Mouse (Mus musculus) cerebellum, adult 18-20 months (tissue): ENCODE measurements around the gene Synpr.

Experiments used
- DNase-seq, 2 experiments: peaks; one replicate each; pipeline ENCODE4 v3.0.0; 2021

Gene Synpr

DNA sequence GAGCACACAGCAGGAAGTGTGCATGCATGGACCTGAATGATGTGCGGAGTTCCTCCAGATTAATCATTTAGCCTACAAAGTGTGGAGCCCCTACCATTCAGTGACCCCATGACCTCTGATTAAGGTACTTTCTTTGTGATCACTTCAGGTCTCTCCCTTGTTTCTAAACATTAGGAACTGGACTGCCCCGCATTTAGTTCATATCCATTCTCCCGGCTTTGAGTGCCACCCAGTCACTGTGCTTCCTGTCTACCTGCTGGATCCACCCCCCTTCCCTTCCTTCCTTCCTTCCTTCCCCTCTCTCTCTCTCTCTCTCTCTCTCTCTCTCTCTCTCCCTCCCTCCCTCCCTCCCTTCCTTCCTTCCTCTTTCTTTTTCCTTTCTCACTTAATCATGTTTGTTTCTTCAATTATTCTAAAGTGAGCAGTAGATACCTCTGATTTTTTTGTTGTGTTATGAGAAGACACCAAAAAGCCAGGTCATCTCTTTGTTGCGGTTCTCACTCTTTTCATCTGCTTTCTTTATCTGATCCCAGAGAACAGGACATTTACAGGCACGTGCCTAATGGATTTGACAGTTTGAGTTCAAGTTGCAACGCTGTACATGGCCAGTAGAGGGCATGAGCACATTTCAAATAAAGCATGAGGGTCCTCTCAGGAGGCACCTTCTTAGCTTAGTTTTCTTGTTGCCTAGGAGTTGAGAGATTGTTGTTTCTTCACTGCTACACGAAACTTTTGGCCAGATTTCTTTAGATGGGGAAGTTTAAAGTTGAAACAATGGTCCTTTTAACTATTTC lies 71.2 kb downstream of the Synpr start:
- peak; percentile 74 to 77 for DNase-seq

GRCm38 (mm10) chr14:13357101-13357667 lies 72.6 kb downstream of the Synpr start:
- DNase-seq = peak; percentile 12 to 23

DNA sequence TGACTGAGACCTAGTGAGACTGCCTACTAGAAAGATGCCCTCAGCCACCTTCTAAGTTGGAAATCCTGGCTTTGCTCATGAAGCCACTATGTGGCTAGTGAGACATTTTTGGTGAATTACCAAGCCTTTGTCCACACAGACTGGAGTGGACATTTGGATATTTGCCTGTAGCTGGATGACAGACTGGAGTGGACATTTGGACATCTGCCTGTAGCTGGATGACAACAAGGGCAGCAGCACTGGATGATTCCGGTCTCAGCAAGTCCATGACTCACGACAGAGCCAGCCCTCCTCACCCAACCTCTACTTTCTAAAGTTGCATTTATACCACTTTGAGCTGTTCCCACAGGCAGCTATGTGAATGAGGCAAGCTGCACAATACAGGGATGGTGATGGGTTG lies 73.5 kb downstream of the Synpr start:
- DNase-seq = peak; percentile 29

DNA sequence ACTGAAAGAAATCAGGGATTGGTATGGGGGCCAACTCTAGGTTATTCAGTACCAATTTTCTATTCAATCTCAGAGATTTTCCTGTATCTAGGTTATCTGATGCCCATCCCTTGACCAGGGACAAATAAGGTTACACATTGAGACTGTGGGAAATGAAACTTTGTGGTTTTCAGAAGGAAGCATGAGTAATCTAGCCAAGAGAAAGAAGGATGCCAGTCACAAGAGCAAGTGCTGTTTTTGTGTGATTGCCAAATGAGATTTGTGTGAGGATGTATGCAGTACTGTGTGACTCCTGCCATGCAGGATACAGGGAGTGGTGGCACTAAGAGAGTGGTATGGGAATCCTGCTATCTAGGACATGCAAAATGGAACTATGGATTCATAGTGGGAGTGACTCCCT lies 76.6 kb downstream of the Synpr start:
- no peak for DNase-seq

GRCm38 (mm10) chr14:13361642-13362041 lies 77.1 kb downstream of the Synpr start:
- no peak for DNase-seq

DNA sequence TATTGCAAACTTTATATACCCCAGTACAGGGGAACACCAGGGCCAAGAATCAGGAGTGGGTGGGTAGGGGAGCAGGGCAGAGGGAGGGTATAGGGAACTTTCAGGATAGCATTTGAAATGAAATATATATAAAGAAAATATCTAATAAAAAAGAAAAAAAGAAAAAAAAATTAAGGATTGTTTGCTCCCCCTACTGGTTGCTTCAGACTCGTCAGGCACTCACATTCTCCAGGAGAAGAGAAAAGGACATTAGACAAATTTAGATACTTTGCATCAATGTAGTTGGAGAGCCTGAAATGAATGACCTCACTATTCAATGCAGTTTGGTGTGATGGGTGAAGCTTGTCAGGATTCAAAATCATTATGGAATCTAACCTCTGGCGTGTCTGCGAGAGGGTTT lies 83.7 kb downstream of the Synpr start:
- DNase-seq = no peak

- DNase-seq = no peak
Measured at GRCm38 (mm10) chr14:13389081-13389480, 104.5 kb downstream of the Synpr start.

GRCm38 (mm10) chr14:13389954-13390353 lies 105.4 kb downstream of the Synpr start:
- no peak for DNase-seq

GRCm38 (mm10) chr14:13399226-13400020 lies 114.8 kb downstream of the Synpr start:
- no peak for DNase-seq

GRCm38 (mm10) chr14:13411636-13412035 lies 127.1 kb downstream of the Synpr start:
- DNase-seq = no peak

GRCm38 (mm10) chr14:13440723-13441122 lies 156.1 kb downstream of the Synpr start:
- DNase-seq = no peak

DNA sequence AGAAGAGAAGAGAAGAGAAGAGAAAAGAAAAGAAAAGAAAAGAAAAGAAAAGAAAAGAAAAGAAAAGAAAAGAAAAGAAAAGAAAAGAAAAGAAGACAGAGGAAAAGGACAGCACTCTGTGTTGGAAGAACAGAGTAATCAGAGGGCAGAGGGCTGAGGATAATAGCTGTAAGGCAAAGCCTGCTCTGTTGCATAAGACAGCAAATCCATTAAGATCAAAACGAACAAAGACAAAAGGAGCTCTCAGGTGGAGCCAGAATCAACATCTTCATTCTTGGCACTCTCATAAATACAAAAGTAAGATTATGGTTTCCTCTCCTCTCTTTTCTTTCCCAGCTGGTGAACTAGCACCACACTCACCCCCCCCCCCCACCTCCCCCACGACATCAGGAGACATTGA lies 160.3 kb downstream of the Synpr start:
- no peak for DNase-seq

GRCm38 (mm10) chr14:13453461-13454204 lies 169.1 kb downstream of the Synpr start:
- no peak for DNase-seq

- DNase-seq = no peak
Measured at GRCm38 (mm10) chr14:13454991-13455390, 170.4 kb downstream of the Synpr start.

DNA sequence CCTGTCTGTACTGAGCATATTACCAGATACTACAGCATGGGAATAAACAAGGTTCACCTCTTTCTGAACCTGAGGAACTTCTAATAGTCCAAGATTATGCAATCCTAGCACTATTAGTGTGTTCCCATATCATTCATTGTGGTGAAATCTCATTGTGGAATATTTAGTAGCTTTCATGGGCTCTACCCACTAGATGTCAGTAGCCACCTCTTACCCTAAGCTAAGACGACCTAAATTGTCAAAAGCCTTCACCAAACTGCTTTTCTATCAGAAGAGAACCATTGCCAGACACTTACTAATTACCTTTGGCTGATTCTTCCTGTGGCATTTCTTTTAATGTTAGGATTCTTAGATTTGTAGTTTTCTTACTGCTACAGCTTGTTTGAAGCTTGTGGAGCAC lies 174.8 kb downstream of the Synpr start:
- DNase-seq = no peak

- no peak for DNase-seq
Measured at GRCm38 (mm10) chr14:13469211-13469610, 184.6 kb downstream of the Synpr start.

GRCm38 (mm10) chr14:13477821-13478220 lies 193.2 kb downstream of the Synpr start:
- DNase-seq = no peak

DNA sequence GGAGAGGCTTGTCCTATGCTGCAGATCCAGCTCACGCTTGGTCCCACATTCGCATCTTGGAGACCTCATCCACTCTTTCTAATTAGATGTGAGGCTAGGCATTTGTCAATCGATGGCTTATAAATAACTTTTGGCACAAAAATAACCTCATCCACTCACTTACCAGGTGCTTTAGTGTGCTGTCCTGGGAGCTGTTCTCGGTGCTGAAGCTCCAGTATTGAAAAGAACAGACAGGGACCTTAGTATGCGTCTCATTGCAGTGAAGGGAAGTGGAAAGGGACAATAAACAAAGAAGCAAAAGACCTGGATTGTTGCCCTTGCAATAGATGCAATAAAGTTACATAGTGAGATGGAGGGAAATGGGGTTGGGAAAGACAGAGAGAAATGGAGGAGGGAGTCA lies 220.8 kb downstream of the Synpr start:
- no peak for DNase-seq

DNA sequence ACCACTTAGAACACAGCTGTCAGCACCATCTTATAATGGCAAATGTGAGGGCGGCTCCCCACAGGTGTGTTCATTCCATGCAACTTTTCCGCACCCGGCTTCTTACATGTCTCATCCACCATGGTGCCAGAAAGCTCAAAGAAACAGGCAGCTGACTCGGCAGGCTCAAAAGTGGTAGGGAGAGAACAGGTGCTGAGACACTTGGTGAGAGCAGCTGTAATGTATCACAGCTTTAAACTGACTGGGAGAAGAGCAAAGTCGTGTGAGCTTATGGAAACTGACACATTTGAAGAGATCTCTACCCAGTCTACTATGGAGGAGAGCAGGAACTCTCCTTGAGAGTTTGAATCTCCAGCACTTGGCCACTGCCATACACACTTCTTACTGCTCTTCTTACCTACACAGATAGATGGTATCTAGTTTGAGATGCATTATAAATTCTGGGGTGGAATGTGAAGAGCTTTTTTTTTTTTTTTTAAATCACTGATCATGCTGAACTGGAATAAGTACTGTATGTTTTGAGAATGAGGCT lies 234.1 kb downstream of the Synpr start:
- no peak for DNase-seq

GRCm38 (mm10) chr14:13519239-13520011 lies 234.8 kb downstream of the Synpr start:
- DNase-seq = no peak

DNA sequence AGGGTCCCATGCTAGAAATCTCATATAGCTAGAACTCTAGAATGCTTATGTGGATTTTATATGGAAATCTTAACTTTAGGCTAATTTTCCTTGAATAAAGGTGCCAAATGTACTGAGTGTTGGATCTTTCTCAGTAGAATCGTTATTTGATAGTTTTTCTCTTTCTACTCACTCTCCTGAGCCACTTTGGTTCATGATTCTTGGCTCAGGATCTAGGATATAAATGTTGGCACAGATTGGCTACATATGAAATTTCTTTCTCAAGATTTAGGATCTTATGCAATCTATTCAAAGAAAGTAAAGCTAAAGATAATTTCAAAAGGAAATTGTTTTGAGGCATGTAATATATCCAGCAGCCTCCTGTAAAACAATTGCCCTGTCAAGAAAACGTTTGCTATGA lies 263.2 kb downstream of the Synpr start:
- no peak for DNase-seq

- DNase-seq = no peak
Measured at GRCm38 (mm10) chr14:13551209-13551608, 266.6 kb downstream of the Synpr start.
